Mouse (Mus musculus): ENCODE measurements around the gene Ppm1b. TPM values are rescaled to one million over a fixed set of nuclear protein-coding genes. Genes with fewer than 3 reads are reported as not detected.

The Ppm1b gene
- total and polyA plus RNA-seq, 3 experiments: 45.7 to 51.6 TPM; not detected in 1

DNA sequence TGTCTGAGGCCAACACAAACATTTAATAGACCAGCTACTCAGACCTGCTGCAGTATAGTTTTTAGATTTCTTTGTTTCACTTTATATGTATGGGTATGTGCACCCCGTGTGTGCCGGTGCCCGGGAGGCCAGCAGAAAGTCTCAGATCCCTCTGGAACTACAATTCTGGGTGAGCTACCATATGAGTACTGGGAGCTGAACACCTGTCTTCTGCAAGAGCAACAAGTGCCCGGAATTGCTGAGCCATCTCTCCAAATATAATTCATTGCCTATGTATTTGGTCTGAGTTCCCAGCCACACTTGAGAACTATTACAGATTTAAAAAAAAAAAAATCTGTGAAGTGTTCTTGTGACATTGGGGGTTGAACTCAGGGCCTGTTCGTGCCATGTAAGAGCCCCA lies 19.7 kb upstream of the Ppm1b start:
- H3K27ac ChIP-seq (ENCODE audit: control insufficient read depth, low read depth, low read length): no peak overlapping the region

GRCm38 (mm10) chr17:84937220-84937619 lies 19.3 kb upstream of the Ppm1b start:
- Histone ChIP-seq H3K4me3 (ENCODE audit: control insufficient read depth in 1 of 2, insufficient read depth in 1 of 2, low read depth in 2 of 2, low read length in 2 of 2) (no peak overlapping the region), H3K79me2 (ENCODE audit: control insufficient read depth, insufficient read depth, low read length, poor library complexity) (no peaks in the 10 kb centered on the region), H3K9ac (ENCODE audit: control insufficient read depth, low read depth, low read length, poor library complexity, severe bottlenecking) (no peak overlapping the region), H3K27ac (ENCODE audit: control insufficient read depth, low read depth, low read length) (no peak overlapping the region), H3K36me3 (ENCODE audit: control insufficient read depth in 1 of 2, insufficient read depth in 2 of 2, low read length in 2 of 2) (peaks cover 0 to 26% of the 10 kb centered on the region in 2 experiments; a peak in 2 of 4 replicates), H3K9me3 (replicated peaks; ENCODE audit: insufficient read depth, low read length) (no peaks in the 10 kb centered on the region), H3K4me1 (ENCODE audit: control insufficient read depth in 1 of 2, insufficient read depth in 2 of 2, low read length in 2 of 2) (peaks cover 25 to 31% of the 10 kb centered on the region in 2 experiments), H3K27me3 (ENCODE audit: control insufficient read depth in 1 of 2, insufficient read depth in 2 of 2, low read length in 2 of 2) (no peaks in the 10 kb centered on the region)
- DNase-seq (ENCODE audit: low read depth, low spot score): no peak
- TF ChIP-seq POLR2A (IDR thresholded peaks at IDR 0.05; ENCODE audit: control insufficient read depth in 1 of 2, insufficient read depth in 1 of 2, low read depth in 1 of 2, low read length in 2 of 2, poor library complexity in 1 of 2): no peak
- TF ChIP-seq MXI1 (IDR thresholded peaks at IDR 0.05; ENCODE audit: low read depth, low read length): no peak
- no peak for TF ChIP-seq JUND (IDR thresholded peaks at IDR 0.05; ENCODE audit: low read depth, low read length)
- TF ChIP-seq EP300 (IDR thresholded peaks at IDR 0.05; ENCODE audit: low read depth in 1 of 2, low read length in 2 of 2): no peak
- TF ChIP-seq NRF1 (IDR thresholded peaks at IDR 0.05; ENCODE audit: insufficient read depth, low read depth, low read length, poor library complexity, severe bottlenecking): no peak
- no peak for TF ChIP-seq MAZ (IDR thresholded peaks at IDR 0.05; ENCODE audit: low read depth, low read length)
- no peak for TF ChIP-seq UBTF (IDR thresholded peaks at IDR 0.05; ENCODE audit: borderline replicate concordance, insufficient read depth, low read depth, low read length)
- no peak for TF ChIP-seq MEF2A (IDR thresholded peaks at IDR 0.05; ENCODE audit: extremely low read depth, insufficient replicate concordance, low read depth, low read length, poor library complexity, severe bottlenecking)
- no peak for TF ChIP-seq TAL1 (IDR thresholded peaks at IDR 0.05; ENCODE audit: low read length)
- no peak for TF ChIP-seq POLR2AphosphoS5 (IDR thresholded peaks at IDR 0.05; ENCODE audit: borderline replicate concordance, low read depth, low read length)
- no peak for TF ChIP-seq RCOR1 (IDR thresholded peaks at IDR 0.05; ENCODE audit: low read depth, low read length)
- TF ChIP-seq MYB (IDR thresholded peaks at IDR 0.05; ENCODE audit: low read depth, low read length): no peak
- TF ChIP-seq SMC3 (IDR thresholded peaks at IDR 0.05; ENCODE audit: low read depth, low read length): no peak
- TF ChIP-seq BHLHE40 (IDR thresholded peaks at IDR 0.05; ENCODE audit: borderline replicate concordance, low read depth, low read length): no peak
- TF ChIP-seq ELF1 (IDR thresholded peaks at IDR 0.05; ENCODE audit: low read depth, low read length): no peak
- TF ChIP-seq TBP (IDR thresholded peaks at IDR 0.05; ENCODE audit: low read depth, low read length): no peak
- no peak for TF ChIP-seq GABPA (IDR thresholded peaks at IDR 0.05; ENCODE audit: low read depth, low read length)
- TF ChIP-seq POLR2AphosphoS2 (IDR thresholded peaks at IDR 0.05; ENCODE audit: low read length): no peak
- TF ChIP-seq TCF12 (IDR thresholded peaks at IDR 0.05; ENCODE audit: low read depth, low read length): no peak

More for the DNA sequence above, 19.7 kb upstream of the Ppm1b start:
- H3K27me3 ChIP-seq (ENCODE audit: control insufficient read depth in 1 of 2, insufficient read depth in 2 of 2, low read length in 2 of 2): no peaks in the 10 kb centered on the region
- H3K4me3 ChIP-seq (ENCODE audit: control insufficient read depth in 1 of 2, insufficient read depth in 1 of 2, low read depth in 2 of 2, low read length in 2 of 2): no peak overlapping the region
- TF ChIP-seq JUND (IDR thresholded peaks at IDR 0.05; ENCODE audit: low read depth, low read length) (no peak), E2F4 (IDR thresholded peaks at IDR 0.05; ENCODE audit: borderline replicate concordance, low read depth, low read length) (no peak), USF2 (IDR thresholded peaks at IDR 0.05; ENCODE audit: borderline replicate concordance in 1 of 2, insufficient read depth in 1 of 2, low read depth in 1 of 2, low read length in 2 of 2) (no peak)
- no peaks in the 10 kb centered on the region for H3K79me2 ChIP-seq (ENCODE audit: control insufficient read depth, insufficient read depth, low read length, poor library complexity)
- H3K36me3 ChIP-seq (ENCODE audit: control insufficient read depth in 1 of 2, insufficient read depth in 2 of 2, low read length in 2 of 2): peaks cover 0 to 22% of the 10 kb centered on the region in 2 experiments; a peak in 2 of 4 replicates
- no peak for DNase-seq (ENCODE audit: low read depth, low spot score)
- peaks cover 22 to 28% of the 10 kb centered on the region in 2 experiments for H3K4me1 ChIP-seq (ENCODE audit: control insufficient read depth in 1 of 2, insufficient read depth in 2 of 2, low read length in 2 of 2)
- no peak overlapping the region for H3K9ac ChIP-seq (ENCODE audit: control insufficient read depth, low read depth, low read length, poor library complexity, severe bottlenecking)
- H3K9me3 ChIP-seq (replicated peaks; ENCODE audit: insufficient read depth, low read length): no peaks in the 10 kb centered on the region

Data from MEL (cell line).